Mouse (Mus musculus) spleen, postnatal 0 days (tissue): Measurements from ENCODE around the gene Lamb1. TPM values are rescaled to one million over a fixed set of nuclear protein-coding genes. Genes with fewer than 3 reads are reported as not detected.

Experiments used
- polyA plus RNA-seq: library from polyadenylated mRNA; unstranded; fragments of >200 nt; fragmentation: Nextera tagmentation; extraction: Ambion mirVana; gene quantifications from 2 replicates; pipeline ENCODE4 v1.2.1, GENCODE M21; 2015

Lamb1 gene
- polyA plus RNA-seq: 5.6 and 7.6 TPM in 2 replicates

GRCm38 (mm10) chr12:31265005-31265721 lies at the start of gene Lamb1:
Gene Lamb1 (plus strand): TSS chr12:31265234.

GRCm38 (mm10) chr12:31240470-31240869 lies 24.6 kb upstream of the Lamb1 start, which contains the start of gene Gm6993:
Gene Gm6993 (plus strand): TSS chr12:31240770.

GRCm38 (mm10) chr12:31350944-31351928 lies 86.2 kb downstream of the Lamb1 start, which contains the start of gene Dld:
Gene Dld (minus strand): TSS chr12:31351453.

Other genes starting within 250 kb of the Lamb1 start
- gene Fam110c, start 191.4 kb upstream of the Lamb1 start, polyA plus RNA-seq: 2.6 and 2.7 TPM in 2 replicates
- gene Gm6993, start 24.5 kb upstream of the Lamb1 start, polyA plus RNA-seq: not detected in 2 replicates
- 70.7 and 73.5 TPM in 2 replicates for gene Dld, start 86.2 kb downstream of the Lamb1 start, polyA plus RNA-seq
- 0.16 and 0.18 TPM in 2 replicates for gene Slc26a3, start 125.6 kb downstream of the Lamb1 start, polyA plus RNA-seq
- 6.7 TPM in 2 replicates for gene Cbll1, start 234.4 kb downstream of the Lamb1 start, polyA plus RNA-seq